Mouse (Mus musculus) midbrain, embryonic 16.5 days (tissue): ENCODE measurements around the gene Ets1. TPM values are rescaled to one million over a fixed set of nuclear protein-coding genes. Genes with fewer than 3 reads are reported as not detected.

Source experiments
- ATAC-seq: fragments of 200-750 bp; cut with Nextera tagmentation; 2 replicates; pipeline ENCODE4 v1.8.0; 2017; ENCODE audit warnings: moderate TSS enrichment
- H3K27ac ChIP-seq: fragments of 300-500 bp; sonication (generic); 2 replicates; pipeline ENCODE4 v1.5.1; 2014; ENCODE audit warnings: mild to moderate bottlenecking, low read length, mixed read lengths
- H3K27me3 ChIP-seq: fragments of 300-500 bp; sonication (generic); 2 replicates; pipeline ENCODE4 v1.6.1; 2014; ENCODE audit warnings: low read depth, low read length, mixed read lengths; ENCODE audit not compliant: control insufficient read depth, insufficient read depth
- H3K36me3 ChIP-seq: fragments of 300-500 bp; sonication (generic); 2 replicates; pipeline ENCODE4 v1.6.1; 2014; ENCODE audit warnings: mild to moderate bottlenecking, low read length, moderate library complexity, mixed read lengths; ENCODE audit not compliant: control insufficient read depth, insufficient read depth
- H3K4me1 ChIP-seq: fragments of 300-500 bp; sonication (generic); 2 replicates; pipeline ENCODE4 v1.6.1; 2014; ENCODE audit warnings: mild to moderate bottlenecking, low read length, mixed read lengths; ENCODE audit not compliant: control insufficient read depth, insufficient read depth
- H3K4me2 ChIP-seq: fragments of 300-500 bp; sonication (generic); 2 replicates; pipeline ENCODE4 v1.6.1; 2014; ENCODE audit warnings: mild to moderate bottlenecking, low read length, mixed read lengths
- H3K4me3 ChIP-seq: fragments of 300-500 bp; sonication (generic); 2 replicates; pipeline ENCODE4 v1.5.1; 2014; ENCODE audit warnings: low read depth, mild to moderate bottlenecking, low read length, moderate library complexity, mixed read lengths
- H3K9ac ChIP-seq: fragments of 300-500 bp; sonication (generic); 2 replicates; pipeline ENCODE4 v1.6.1; 2014; ENCODE audit warnings: low read depth, low read length, mixed read lengths
- H3K9me3 ChIP-seq: fragments of 300-500 bp; sonication (generic); replicated peaks from 2 replicates; pipeline ENCODE4 v1.6.1; 2014; ENCODE audit warnings: mild to moderate bottlenecking, low read length, mixed read lengths; ENCODE audit not compliant: control insufficient read depth, poor library complexity, severe bottlenecking
- WGBS: fragments of 180-500 bp; shearing (Covaris S2); extraction: QIAGEN DNeasy Blood & Tissue Kit; methylation state at CpG from one replicate; pipeline ENCODE4 v1.1.7; 2014; 5-methylcytosine and 5-hydroxymethylcytosine counted together
- polyA plus RNA-seq: library from polyadenylated mRNA; unstranded; fragments of >200 nt; fragmentation: Nextera tagmentation; extraction: Ambion mirVana; gene quantifications from 2 replicates; pipeline ENCODE4 v1.2.1, GENCODE M21; 2015

The Ets1 gene
- polyA plus RNA-seq, 1 experiment from 2014 or later: 17.5 TPM

GRCm38 (mm10) chr9:32612861-32613421, 23.1 kb upstream of the Ets1 start:
- Histone ChIP-seq H3K4me1 (no peaks in the 10 kb centered on the region), H3K4me3 (no peak overlapping the region), H3K9me3 (no peaks in the 10 kb centered on the region), H3K36me3 (no peaks in the 10 kb centered on the region), H3K4me2 (no peak overlapping the region), H3K27me3 (peaks cover 15% of the 10 kb centered on the region), H3K27ac (no peak overlapping the region), H3K9ac (no peak overlapping the region)
- WGBS: 73% methylated on average over 6 of the region's 6 CpGs
- no peak for ATAC-seq

GRCm38 (mm10) chr9:32614191-32614590, 21.8 kb upstream of the Ets1 start:
- H3K4me1 ChIP-seq: no peaks in the 10 kb centered on the region
- H3K9me3 ChIP-seq: no peaks in the 10 kb centered on the region
- no peak overlapping the region for H3K27ac ChIP-seq
- H3K4me2 ChIP-seq: no peak overlapping the region
- H3K4me3 ChIP-seq: no peak overlapping the region
- 94% methylated on average over 9 of the region's 9 CpGs for WGBS
- no peak overlapping the region for H3K9ac ChIP-seq
- no peaks in the 10 kb centered on the region for H3K36me3 ChIP-seq
- H3K27me3 ChIP-seq: peaks cover 15% of the 10 kb centered on the region
- no peak for ATAC-seq

- H3K27ac ChIP-seq: no peak overlapping the region
- WGBS: 90% methylated on average over 6 of the region's 6 CpGs
- H3K9ac ChIP-seq: no peak overlapping the region
- H3K27me3 ChIP-seq: peaks cover 15% of the 10 kb centered on the region
- H3K9me3 ChIP-seq: no peaks in the 10 kb centered on the region
- no peaks in the 10 kb centered on the region for H3K36me3 ChIP-seq
- H3K4me2 ChIP-seq: no peak overlapping the region
- no peak for ATAC-seq
- no peaks in the 10 kb centered on the region for H3K4me1 ChIP-seq
- H3K4me3 ChIP-seq: no peak overlapping the region
These were observed 20.6 kb upstream of the Ets1 start for GRCm38 (mm10) chr9:32615461-32615860.

- Histone ChIP-seq H3K9ac (no peak overlapping the region), H3K27me3 (peaks cover 15% of the 10 kb centered on the region), H3K4me3 (no peak overlapping the region), H3K4me1 (no peaks in the 10 kb centered on the region), H3K4me2 (no peak overlapping the region), H3K9me3 (no peaks in the 10 kb centered on the region), H3K36me3 (no peaks in the 10 kb centered on the region), H3K27ac (no peak overlapping the region)
- 10% methylated on average over 7 of the region's 7 CpGs for WGBS
- no peak for ATAC-seq
These were observed 20.0 kb upstream of the Ets1 start for GRCm38 (mm10) chr9:32615986-32616385.

GRCm38 (mm10) chr9:32616516-32617429, 19.2 kb upstream of the Ets1 start:
- Histone ChIP-seq H3K27me3 (peaks cover 15% of the 10 kb centered on the region), H3K4me3 (no peak overlapping the region), H3K4me2 (no peak overlapping the region), H3K9ac (no peak overlapping the region), H3K4me1 (no peaks in the 10 kb centered on the region), H3K9me3 (no peaks in the 10 kb centered on the region), H3K27ac (no peak overlapping the region), H3K36me3 (no peaks in the 10 kb centered on the region)
- WGBS: 93% methylated on average over 5 of the region's 5 CpGs
- no peak for ATAC-seq

GRCm38 (mm10) chr9:32617430-32617768, 18.6 kb upstream of the Ets1 start:
- ATAC-seq: no peak
- peaks cover 15% of the 10 kb centered on the region for H3K27me3 ChIP-seq
- no peak overlapping the region for H3K4me3 ChIP-seq
- H3K4me1 ChIP-seq: no peaks in the 10 kb centered on the region
- H3K36me3 ChIP-seq: no peaks in the 10 kb centered on the region
- no peak overlapping the region for H3K4me2 ChIP-seq
- H3K9me3 ChIP-seq: no peaks in the 10 kb centered on the region
- no peak overlapping the region for H3K9ac ChIP-seq
- H3K27ac ChIP-seq: no peak overlapping the region
- 77% methylated on average over 5 of the region's 5 CpGs for WGBS

GRCm38 (mm10) chr9:32618544-32619120, 17.4 kb upstream of the Ets1 start:
- no peak for ATAC-seq
- WGBS: 85% methylated on average over 9 of the region's 9 CpGs
- no peaks in the 10 kb centered on the region for H3K36me3 ChIP-seq

GRCm38 (mm10) chr9:32619661-32620060, 16.4 kb upstream of the Ets1 start:
- H3K36me3 ChIP-seq: no peaks in the 10 kb centered on the region
- no peak for ATAC-seq
- WGBS: 89% methylated on average over 6 of the region's 6 CpGs
- no peaks in the 10 kb centered on the region for H3K4me1 ChIP-seq
- H3K9me3 ChIP-seq: no peaks in the 10 kb centered on the region
- H3K4me3 ChIP-seq: no peak overlapping the region
- H3K4me2 ChIP-seq: no peak overlapping the region
- no peak overlapping the region for H3K9ac ChIP-seq
- H3K27me3 ChIP-seq: peaks cover 6% of the 10 kb centered on the region
- H3K27ac ChIP-seq: no peak overlapping the region

More at GRCm38 (mm10) chr9:32618544-32619120, 17.4 kb upstream of the Ets1 start:
- Histone ChIP-seq H3K4me1 (no peaks in the 10 kb centered on the region), H3K9ac (no peak overlapping the region), H3K4me2 (no peak overlapping the region), H3K9me3 (no peaks in the 10 kb centered on the region), H3K4me3 (no peak overlapping the region), H3K27me3 (peaks cover 15% of the 10 kb centered on the region), H3K27ac (no peak overlapping the region)

- Histone ChIP-seq H3K4me2 (no peak overlapping the region), H3K4me3 (no peak overlapping the region), H3K9ac (no peak overlapping the region), H3K36me3 (no peaks in the 10 kb centered on the region), H3K27ac (no peak overlapping the region), H3K9me3 (no peaks in the 10 kb centered on the region), H3K4me1 (no peaks in the 10 kb centered on the region), H3K27me3 (peaks cover 6% of the 10 kb centered on the region)
- 92% methylated on average over 3 of the region's 3 CpGs for WGBS
- no peak for ATAC-seq
These were observed 15.6 kb upstream of the Ets1 start for GRCm38 (mm10) chr9:32620446-32620845.
